Mouse (Mus musculus): ENCODE measurements around the gene Nup133.

- TF ChIP-seq POLR2A (IDR thresholded peaks at IDR 0.05; ENCODE audit: extremely low read depth, insufficient read depth, low read length) (no peak), CTCF (IDR thresholded peaks at IDR 0.05; ENCODE audit: low read depth, low read length) (no peak)
Measured at GRCm38 (mm10) chr8:123949686-123949986, 571 bp upstream of the Nup133 start.

All from liver, adult 2 months (tissue).